Mouse (Mus musculus) spleen, postnatal 14 days (tissue): ENCODE results near the gene Tbcc.
A peak's percentile ranks its signal among the peaks of the same experiment; 100 is the strongest.

Experiments
- DNase-seq, 2 experiments: peaks; one replicate each; pipeline ENCODE4 v3.0.0; 2021 to 2022; ENCODE audit warnings: low spot score in 2 of 2

Tbcc gene

DNA sequence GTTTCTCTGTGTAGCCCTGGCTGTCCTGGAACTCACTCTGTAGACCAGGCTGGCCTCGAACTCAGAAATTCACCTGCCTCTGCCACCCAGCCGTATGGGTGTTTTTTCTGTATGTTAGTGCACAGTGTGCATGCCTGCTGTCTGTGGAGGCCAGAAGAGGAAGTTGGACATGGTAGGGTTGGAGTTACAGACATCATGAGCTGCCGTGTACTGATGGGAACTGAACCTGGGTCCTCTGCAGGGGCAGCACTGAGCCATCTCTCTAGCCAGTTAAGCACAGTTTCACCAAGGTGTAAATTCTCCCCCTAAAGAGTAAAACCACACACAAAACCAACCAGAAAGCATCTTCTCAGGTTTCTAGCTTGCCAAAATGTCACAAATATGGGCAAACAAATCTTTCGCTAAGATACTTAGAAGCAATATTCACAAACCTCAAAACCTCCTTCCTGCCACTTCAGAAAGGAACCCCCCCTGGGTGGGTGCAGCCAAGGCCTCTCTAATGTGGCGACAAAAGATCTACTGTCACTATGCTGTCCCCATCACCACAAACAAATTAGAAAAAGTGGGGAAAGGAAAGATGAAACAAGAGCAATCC is 20.2 kb upstream of the Tbcc start:
- no peak for DNase-seq

DNA sequence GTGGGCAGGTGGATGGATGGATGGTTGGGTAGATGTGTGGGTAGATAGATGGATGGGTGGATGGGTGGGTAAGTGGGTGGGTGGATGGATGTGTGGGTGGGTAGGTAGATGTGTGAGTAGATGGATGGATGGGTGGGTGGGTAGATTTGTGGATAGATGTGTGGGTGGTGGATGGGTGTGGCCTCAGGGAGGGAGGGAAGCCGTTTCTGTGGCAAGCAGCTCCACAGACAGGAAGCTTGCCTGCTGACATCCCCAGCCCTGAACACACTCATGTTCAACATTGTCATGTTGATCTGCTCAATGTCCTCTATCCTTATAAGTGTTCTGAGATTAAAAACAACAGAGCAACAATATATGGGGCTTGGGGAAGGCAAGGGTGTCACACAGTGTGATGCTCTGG is 19.6 kb upstream of the Tbcc start:
- DNase-seq = no peak

DNA sequence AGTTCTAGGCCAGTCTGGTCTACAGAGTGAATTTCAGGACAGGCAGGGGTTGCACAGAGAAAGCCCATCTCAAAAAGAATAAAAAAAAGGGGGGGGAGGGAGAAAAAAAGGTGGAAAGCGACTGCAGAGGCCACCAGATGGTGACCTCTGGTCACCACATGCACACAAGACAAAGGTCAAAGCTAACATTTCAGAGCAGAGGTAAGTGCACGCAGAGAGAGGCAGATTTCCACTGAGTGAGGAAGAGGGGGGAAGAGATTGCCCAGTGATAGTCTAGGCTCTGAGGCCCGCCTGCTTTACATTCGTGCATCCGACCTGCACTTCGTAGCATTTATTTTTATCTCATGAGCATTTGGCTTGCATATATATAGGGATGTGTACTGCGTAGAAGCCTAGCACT is 17.7 kb upstream of the Tbcc start:
- no peak for DNase-seq

DNA sequence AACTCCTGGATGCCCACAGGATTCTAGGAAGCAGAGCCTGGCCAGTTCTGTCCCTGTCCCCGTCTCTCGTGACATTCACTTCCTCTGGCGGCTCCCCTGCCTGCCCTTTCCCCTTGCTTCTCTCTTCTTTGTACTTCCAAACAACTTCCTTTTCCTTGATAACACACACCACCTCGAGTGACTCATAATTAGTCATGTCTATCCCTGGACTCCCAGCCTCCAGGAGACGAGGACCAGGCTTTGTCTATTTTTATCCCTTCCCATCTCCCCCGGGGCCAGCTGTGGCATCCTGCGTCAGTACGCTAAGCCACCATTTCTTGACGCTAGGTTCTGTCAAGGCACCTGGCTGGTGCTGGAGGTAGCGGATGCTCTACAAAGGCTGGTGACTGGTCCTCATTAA is 16.4 kb upstream of the Tbcc start:
- DNase-seq = no peak

DNA sequence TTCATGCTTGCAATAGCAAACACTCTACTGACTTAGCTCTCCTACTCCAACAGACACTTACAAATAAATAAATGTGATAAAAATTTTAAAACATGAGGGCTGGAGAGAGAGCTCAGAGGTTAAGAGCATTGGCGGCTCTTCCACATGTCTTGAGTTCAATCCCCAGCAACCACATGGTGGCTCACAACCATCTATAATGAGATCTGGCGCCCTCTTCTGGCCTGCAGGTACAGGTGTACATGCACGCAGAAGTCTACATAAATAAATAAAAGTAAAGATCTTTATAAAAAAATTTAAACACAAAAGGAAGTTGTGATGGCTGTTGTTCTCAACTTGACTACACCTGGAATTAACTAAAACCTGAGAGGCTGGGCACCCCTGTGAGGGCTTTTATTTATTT is 14.9 kb upstream of the Tbcc start:
- DNase-seq = no peak

DNA sequence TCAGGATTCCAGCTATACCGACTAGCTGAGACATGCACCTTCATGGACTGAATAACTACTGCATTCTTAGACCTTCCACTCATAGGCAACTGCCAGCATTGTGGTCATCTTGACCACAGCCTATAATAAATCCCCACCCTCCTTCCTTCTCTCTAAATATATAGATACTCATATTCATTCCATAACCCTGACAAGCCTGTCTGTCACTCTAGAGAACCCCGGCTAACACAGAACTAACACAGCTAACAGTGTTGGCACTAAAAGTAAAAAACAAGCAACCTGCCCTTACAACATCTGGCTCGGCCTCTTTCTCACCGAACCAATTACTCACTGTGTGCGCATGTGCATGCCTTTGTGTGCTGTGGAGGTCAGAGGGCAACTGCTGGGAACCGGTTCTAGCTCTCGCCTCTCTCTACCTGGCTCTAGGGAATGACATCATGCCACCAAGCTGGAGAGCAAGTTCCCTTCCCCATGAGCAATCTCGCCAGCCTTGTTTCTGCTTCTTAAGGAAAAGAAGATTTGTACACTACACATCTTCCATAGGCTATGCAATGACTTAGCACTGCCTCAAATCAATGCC is 14.0 kb upstream of the Tbcc start:
- DNase-seq = no peak

DNA sequence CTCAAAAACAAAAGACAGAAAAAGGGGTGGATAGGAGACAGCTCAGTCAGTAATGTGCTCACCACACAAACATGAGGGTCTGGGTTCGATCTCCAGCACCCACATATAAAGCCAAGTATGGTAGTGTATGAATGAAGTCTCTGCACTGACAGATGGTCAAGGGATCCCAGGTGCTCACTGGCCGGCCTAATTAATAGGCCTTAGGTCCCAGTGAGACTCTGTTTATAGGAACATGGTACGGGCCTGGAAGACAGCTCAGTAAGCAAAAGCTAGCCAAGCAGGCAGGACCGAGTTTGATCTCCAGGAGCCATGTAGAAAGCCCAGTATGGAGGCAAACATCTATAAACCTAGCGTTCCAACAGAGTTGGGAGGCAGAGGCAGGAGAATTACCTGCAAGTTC is 13.4 kb upstream of the Tbcc start:
- DNase-seq = no peak

DNA sequence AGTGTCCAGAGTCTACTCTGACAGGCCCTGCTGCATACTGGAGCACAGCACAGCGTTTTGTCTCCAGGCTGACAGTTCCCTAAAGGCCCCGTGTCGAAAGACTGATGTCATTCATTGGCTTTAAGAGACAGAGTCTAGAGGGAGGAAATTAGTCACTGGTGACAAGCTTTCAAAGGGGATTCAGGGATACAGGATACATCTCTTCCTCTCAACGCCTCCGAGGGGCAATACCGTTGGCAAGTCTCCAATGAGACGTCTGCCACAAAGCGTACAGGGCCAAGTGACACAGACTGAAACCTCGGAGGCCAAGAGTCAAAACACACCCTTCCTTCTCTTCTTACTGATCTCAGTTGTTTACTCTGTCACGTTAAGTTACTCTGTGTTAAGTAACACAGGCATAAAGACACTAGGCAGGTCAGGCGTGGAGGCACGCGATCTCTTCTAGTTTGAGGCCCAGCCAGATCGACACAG is 10.6 kb upstream of the Tbcc start:
- DNase-seq = no peak

DNA sequence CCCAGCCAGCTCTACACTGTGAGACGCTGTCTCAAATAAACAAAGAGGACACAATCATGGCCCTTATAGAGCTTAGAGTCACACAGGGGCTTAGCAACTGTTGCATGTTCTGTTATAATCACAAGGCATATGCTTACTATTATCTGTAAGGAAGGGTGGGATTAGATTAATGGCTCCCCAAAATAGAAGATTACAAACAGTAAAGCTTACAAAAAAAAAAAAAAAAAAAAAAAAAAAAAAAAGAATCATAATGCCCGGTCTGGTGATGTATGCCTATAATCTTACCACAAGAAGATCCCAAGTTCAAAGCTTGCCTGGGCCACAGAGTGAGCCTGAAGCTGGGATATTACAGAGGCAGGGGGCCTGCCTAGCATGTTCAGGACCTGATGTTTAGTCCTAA is 10.2 kb upstream of the Tbcc start:
- DNase-seq = no peak

DNA sequence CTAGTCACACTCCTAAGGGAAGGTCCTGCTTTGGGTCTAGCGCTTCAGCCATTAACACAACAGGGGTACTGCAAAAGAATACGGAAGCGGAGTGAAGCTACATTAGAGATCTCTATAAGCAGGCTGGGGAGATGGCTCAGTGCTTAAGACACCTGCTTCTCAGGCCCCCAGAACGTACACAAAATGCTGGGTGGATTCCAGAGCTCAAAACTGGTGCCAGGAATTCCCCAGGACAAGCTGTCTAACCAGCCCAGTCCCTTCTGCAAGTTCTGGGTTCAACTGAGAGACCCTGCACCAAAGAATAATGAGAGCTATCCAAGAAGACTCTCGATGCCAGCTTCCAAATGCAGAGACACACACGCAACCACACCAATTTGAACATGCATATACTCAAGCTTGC is 8.8 kb upstream of the Tbcc start:
- DNase-seq = no peak

DNA sequence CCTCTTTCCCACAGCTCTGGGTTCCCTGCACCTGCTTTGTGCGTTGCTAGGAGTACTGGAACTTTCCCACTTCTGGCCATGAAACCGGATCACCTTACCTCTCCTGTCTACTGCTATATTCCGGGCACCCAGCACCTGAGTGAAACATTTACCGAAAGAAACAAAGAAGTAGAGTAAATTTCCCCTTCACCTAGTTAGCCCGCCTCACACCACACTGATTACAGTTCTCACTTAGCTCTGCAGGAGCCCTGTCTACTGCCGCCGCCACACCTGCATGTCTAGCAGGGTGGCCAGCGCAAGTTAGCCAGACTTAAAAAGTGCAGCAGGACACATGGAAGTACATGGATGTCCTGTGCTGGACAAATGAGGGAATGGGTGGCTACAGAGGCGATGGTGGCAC is 7.4 kb upstream of the Tbcc start:
- DNase-seq = no peak

DNA sequence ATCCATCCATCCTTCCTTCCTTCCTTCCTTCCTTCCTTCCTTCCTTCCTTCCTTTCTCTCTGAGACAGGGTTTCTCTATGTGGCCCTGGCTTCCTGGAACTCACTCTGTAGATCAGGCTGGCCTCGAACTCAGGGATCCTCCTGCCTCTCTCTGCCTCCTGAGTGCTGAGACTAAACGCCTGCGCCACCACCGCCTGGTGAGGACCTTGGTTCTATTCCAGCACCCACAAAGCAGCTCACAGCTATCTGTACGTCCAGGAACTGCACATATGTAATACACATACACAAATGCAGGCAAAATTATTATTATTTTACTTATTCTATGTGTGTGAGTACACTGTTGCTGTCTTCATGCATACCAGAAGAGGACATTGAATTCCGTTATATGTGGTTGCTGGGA is 5.7 kb upstream of the Tbcc start:
- no peak for DNase-seq

DNA sequence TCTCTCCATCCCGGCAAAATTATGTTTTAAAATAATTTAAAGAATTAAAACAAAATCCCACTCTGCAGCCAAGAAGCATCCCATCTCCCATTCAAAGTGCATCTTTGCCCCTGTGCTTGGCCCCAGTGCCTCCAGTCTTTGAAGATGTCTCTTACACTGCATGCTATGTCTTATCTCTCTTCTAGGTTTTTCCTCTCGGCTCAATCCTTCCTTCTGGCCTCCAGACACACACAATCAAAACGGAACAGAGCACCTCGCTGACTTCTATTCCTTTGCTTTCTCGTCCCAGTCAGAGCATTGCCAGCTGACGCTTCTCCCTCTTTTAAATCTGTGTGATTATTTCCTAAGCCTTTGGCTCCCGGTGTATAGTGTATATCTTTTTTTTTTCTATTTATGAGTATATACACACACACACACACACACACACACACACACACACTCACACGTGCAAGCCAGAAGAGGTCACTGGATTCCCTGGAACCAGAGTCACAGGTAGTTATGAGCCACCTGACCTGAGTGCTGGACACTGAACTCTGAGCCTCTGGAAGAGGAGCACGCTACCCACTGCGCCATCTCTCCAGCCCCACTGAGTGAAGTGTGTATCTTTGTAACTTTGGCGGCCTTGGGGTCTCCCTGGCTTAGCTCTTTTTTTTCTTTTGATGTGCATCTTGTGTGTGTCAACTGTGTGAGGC is 5.1 kb upstream of the Tbcc start:
- no peak for DNase-seq

DNA sequence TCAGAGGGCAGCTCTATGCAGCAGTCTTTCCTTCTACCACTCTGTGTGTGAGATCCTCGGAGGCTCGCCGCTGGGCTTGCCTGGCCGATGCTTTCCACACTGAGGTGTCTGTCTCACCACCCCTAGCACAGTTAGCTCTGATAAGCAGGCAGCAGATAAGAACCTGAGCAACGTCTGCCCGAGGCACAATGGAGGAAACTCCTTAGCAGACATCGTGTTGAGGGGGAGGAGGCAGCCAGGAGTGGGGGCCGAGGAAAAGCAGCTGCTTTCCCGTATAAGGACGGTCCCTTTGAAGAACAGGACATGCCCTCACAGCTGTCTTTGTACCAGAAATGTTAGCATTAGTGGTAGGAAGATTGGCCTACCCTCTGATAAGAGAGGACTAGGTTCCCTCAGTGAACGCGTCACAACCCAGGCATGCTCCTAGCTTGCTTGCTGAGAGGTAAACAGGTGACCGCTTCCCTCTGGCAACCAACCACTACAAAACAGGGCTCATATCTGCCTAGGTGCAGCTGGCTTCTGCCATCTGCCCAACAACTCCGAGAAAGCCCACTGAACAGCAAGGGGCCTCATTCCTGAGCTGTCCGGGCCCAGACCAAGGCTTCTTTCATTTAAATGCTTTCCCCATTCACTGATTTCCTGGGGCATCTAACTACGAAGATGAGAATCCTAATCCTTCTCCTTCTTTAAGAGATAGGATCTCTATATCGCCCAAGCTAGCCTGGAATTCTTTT is 4.4 kb upstream of the Tbcc start:
- DNase-seq = no peak

DNA sequence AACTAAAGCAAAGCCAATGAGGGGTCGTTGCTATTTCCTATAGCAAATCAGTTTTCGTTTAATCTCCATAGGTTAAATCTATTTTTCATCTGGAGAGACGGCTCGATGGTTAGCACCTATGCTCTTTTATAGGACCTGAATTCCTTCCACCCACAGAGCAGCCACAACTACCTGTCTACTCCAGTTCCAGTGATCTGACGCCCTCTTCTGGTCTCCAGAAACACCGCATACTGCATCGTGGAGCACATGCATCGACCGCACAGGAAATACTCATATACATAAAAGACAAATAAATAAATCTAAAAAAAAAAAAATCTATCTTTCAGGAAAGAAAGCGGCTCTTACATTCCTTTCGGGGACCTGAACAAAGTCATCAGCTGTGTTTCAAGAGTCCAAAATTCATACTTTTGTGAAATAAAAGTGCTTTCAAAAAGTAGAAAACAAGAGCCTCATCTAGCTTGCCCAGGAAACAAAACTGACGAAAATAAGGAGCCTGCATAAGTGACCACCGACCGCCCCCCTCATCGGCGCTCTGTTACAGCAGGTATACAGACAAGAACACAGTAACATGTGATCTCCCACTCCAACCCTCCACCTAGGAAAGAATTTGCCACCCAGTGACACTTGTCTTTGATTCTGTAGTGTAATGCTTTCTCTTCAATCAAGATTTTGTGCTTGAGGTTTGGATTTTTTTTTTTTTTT is 1.8 kb upstream of the Tbcc start:
- DNase-seq = peak in 1 of 2 experiments; percentile 36

DNA sequence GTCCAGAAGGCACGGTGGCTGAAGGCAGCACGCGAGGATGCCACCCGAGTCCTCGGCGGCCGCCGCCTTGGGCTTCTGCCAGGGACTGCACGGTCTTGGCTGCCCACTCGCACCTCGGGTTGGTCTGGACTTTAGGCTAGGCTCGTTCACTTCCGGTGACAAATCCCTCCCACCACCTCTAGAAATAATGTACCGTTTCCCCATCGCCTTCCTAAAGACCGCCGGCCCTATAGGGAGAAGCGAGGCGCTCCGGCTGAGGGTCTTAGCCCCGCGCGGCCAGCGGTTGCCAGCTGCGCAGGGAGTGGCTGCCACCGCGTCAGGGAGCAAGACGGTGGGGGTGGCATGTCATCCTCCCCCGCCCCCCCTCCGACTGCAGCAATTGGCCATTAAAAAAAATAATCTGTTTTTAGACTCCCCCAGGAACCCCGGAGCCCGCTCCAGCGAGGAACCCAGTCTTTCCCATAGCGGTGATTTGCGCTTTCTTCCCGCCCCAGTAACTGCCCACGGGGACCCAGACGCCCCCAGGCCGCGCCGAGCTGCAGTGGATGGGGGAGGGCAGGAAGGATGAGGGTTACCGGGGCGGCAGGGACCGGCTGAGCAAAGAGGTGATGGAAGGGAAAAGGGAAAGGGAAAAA is 917 bp upstream of the Tbcc start:
- peak; percentile 26 to 46 for DNase-seq

DNA sequence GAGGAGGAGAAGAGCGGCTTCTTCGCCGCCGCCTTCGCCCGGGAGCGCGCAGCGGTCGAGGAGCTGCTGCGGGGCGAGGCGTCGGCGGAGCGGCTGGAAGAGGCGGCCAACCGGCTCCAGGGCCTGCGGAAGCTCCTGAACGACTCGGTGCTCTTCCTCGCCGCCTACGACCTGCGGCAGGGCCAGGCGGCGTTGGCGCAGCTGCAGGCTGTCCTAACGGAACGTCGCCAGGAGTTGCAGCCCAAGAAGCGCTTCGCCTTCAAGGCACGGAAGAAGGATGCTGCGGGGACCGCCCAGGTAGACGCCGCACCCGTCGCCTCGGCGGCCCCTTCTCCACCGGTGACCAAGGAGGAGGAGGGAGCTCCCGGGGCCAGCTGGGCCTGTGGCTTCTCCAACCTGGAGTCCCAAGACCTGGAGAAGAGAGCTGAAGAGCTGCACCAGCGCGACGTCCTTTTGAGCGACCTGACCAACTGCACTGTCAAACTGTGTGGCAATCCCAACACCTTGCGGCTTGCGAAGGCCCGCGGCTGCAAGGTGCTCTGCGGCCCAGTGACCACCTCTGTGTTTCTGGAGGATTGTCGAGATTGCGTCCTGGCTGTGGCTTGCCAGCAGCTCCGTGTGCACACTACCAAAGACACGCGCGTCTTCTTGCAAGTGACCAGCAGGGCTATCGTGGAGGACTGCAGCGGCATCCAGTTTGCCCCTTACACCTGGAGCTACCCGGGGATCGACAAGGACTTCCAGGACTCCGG is 535 bp downstream of the Tbcc start:
- peak in 1 of 2 experiments; percentile 39 for DNase-seq

DNA sequence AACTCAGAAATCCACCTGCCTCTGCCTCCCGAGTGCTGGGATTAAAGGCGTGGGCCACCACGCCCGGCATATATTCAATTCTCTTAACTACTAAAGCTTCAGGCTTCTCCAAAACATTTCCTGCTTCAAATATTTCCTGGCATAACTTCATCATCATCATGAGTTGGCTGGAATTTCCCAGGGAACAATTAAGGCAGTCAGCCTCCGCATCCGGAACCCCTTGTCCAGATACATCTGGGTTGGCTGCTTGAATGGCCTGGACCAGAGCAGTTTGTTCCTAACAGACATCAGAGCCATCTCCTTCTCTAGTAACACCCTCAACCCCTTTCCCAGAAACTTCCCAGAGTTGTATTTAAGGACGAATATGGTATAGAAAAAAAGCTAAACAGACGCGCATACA is 4.9 kb downstream of the Tbcc start:
- no peak for DNase-seq

DNA sequence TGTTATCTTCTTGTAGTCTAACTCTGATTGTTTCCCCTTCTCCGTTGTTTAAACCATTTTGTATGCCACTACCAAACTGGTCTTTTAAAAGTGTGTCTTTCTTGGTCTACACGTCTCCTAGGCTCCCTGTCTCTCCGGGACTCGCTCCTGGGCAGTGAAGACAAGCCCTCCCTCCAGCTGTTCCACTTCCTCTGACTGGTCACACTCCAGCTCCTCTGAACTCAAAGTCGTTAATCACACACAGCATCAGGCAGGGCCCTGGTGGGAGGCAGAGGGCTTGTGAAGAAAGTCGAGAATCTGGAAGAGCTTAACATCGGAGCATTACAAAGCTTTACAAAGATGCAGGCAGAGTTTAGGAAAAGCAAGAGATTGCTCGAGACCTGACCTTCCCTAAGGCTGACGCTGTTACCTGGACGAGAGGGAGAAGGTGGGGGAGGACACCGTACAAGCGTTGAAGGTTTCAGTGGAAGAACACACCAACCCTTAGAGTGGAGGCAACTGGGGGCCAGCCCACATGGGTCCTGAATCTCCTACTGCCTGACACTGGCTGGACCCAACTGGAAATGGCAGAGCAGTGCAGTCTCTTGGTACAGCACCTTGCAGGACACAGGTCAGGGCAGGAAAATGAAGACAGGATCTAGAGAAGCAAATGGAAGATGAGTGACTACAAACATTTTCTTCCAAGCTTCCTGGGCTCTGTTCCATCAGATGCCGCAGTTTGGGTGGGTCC is 6.9 kb downstream of the Tbcc start:
- no peak for DNase-seq

DNA sequence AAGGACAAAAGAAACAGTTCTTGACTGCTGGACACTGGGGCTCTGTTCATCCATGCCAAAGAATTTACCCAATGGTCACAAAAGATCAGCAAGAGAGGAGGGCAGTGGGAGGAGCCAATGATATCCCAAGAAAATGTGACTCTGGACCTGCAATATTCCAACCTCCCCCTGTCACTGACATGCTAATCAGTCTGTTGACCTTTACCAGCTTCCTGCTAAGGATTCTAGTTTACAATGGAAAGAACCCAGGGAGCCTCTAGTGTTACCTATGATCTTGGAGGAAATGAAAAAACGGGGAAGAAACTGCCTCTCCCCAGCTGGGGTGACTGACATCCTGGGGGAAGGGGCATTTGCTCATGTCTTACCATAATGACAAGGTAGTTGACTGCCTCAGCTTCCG is 10.5 kb downstream of the Tbcc start:
- no peak for DNase-seq
